Mouse (Mus musculus) heart, embryonic 15.5 days (tissue): ENCODE measurements at regions not wholly inside any gene's neighbourhood (a gene's known extent, or its start where the extent isn't known, plus 50 kb on each side); places are given as distances from the start of the nearest gene placed in this dataset.

Experiments
- ATAC-seq: fragments of 200-750 bp; cut with Nextera tagmentation; replicated peaks from 2 replicates; pipeline ENCODE4 v1.8.0; 2017; ENCODE audit warnings: low read depth, moderate TSS enrichment; ENCODE audit not compliant: insufficient number of reproducible peaks, insufficient read depth, low FRiP score
- H3K27ac ChIP-seq: fragments of 300-500 bp; sonication (generic); 2 replicates; pipeline ENCODE4 v1.5.1; 2015; ENCODE audit warnings: mild to moderate bottlenecking, inconsistent platforms
- H3K27me3 ChIP-seq: fragments of 300-500 bp; sonication (generic); 2 replicates; pipeline ENCODE4 v1.6.1; 2015; ENCODE audit warnings: inconsistent platforms
- H3K36me3 ChIP-seq: fragments of 300-500 bp; sonication (generic); 2 replicates; pipeline ENCODE4 v1.6.1; 2015; ENCODE audit warnings: mild to moderate bottlenecking, inconsistent platforms
- H3K4me1 ChIP-seq: fragments of 300-500 bp; sonication (generic); replicated peaks from 2 replicates; pipeline ENCODE4 v1.6.1; 2015; ENCODE audit warnings: inconsistent platforms
- H3K4me2 ChIP-seq: fragments of 300-500 bp; sonication (generic); 2 replicates; pipeline ENCODE4 v1.6.1; 2015; ENCODE audit warnings: inconsistent platforms, mild to moderate bottlenecking, moderate library complexity
- H3K4me3 ChIP-seq: fragments of 300-500 bp; sonication (generic); 2 replicates; pipeline ENCODE4 v1.5.1; 2015; ENCODE audit warnings: mild to moderate bottlenecking, inconsistent platforms
- H3K9ac ChIP-seq: fragments of 300-500 bp; sonication (generic); 2 replicates; pipeline ENCODE4 v1.6.1; 2015; ENCODE audit warnings: mild to moderate bottlenecking, inconsistent platforms
- H3K9me3 ChIP-seq: fragments of 300-500 bp; sonication (generic); replicated peaks from 2 replicates; pipeline ENCODE4 v1.6.1; 2016; ENCODE audit warnings: inconsistent platforms
- WGBS: fragments of 180-500 bp; shearing (Covaris S2); methylation state at CpG from one replicate; pipeline ENCODE4 v1.1.7; 2015; ENCODE audit warnings: mixed read lengths; 5-methylcytosine and 5-hydroxymethylcytosine counted together

DNA sequence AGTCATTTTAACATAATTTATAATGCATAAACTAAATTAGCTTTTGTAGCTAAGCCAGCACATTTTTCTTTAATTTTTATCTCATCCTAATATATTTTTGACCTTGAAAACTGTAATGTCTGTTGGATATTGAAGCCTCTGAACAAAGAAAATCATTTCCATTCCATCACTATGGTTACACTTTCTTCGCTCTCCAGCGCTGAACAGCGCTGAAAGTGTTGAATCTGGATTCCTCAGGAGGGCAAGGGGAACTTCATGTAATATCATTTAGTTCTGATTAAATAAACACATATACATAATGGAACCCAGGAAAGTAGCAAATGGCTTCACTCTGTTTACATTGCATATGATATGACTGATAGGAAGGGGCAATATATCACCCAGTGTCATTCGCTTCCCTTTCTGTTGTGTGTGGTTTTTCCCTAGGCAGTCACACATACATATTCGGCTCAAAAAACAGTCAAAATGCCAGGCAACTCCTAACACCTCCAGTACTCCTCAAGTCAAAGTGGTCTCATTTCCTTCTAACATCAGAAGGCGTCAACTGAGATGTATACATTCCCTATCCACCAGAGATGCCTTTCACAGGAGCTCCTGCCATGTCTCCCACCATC lies 372.5 kb downstream of the Elavl2 start:
- Histone ChIP-seq H3K4me1 (no peaks in the 10 kb centered on the region), H3K4me2 (no peak overlapping the region), H3K27me3 (no peaks in the 10 kb centered on the region), H3K9me3 (no peaks in the 10 kb centered on the region), H3K36me3 (no peaks in the 10 kb centered on the region), H3K9ac (no peak overlapping the region), H3K27ac (no peak overlapping the region), H3K4me3 (no peak overlapping the region)
- no peak for ATAC-seq
- 76% methylated on average over 6 of the region's 6 CpGs for WGBS

GRCm38 (mm10) chr4:90996388-90997092 lies 404.0 kb downstream of the Elavl2 start:
- no peak overlapping the region for H3K4me2 ChIP-seq
- no peak overlapping the region for H3K27ac ChIP-seq
- H3K27me3 ChIP-seq: no peaks in the 10 kb centered on the region
- no peaks in the 10 kb centered on the region for H3K4me1 ChIP-seq
- H3K9ac ChIP-seq: no peak overlapping the region
- no peaks in the 10 kb centered on the region for H3K9me3 ChIP-seq
- no peak overlapping the region for H3K4me3 ChIP-seq
- no peaks in the 10 kb centered on the region for H3K36me3 ChIP-seq
- 65% methylated on average over 2 of the region's 2 CpGs for WGBS
- ATAC-seq: no peak

- ATAC-seq: no peak
- Histone ChIP-seq H3K36me3 (no peaks in the 10 kb centered on the region), H3K9ac (no peak overlapping the region), H3K27me3 (no peaks in the 10 kb centered on the region), H3K4me1 (no peaks in the 10 kb centered on the region), H3K4me3 (no peak overlapping the region), H3K9me3 (no peaks in the 10 kb centered on the region), H3K4me2 (no peak overlapping the region), H3K27ac (no peak overlapping the region)
- 35% methylated on average over 6 of the region's 6 CpGs for WGBS
Observed at GRCm38 (mm10) chr4:90964658-90965057, 435.9 kb downstream of the Elavl2 start.

- Histone ChIP-seq H3K9ac (no peak overlapping the region), H3K27me3 (no peaks in the 10 kb centered on the region), H3K27ac (no peak overlapping the region), H3K36me3 (no peaks in the 10 kb centered on the region), H3K4me1 (no peaks in the 10 kb centered on the region), H3K4me3 (no peak overlapping the region), H3K9me3 (no peaks in the 10 kb centered on the region), H3K4me2 (no peak overlapping the region)
- WGBS: 63% methylated on average over 4 of the region's 4 CpGs
- no peak for ATAC-seq
Observed at GRCm38 (mm10) chr4:90943687-90944385, 456.7 kb downstream of the Elavl2 start.

DNA sequence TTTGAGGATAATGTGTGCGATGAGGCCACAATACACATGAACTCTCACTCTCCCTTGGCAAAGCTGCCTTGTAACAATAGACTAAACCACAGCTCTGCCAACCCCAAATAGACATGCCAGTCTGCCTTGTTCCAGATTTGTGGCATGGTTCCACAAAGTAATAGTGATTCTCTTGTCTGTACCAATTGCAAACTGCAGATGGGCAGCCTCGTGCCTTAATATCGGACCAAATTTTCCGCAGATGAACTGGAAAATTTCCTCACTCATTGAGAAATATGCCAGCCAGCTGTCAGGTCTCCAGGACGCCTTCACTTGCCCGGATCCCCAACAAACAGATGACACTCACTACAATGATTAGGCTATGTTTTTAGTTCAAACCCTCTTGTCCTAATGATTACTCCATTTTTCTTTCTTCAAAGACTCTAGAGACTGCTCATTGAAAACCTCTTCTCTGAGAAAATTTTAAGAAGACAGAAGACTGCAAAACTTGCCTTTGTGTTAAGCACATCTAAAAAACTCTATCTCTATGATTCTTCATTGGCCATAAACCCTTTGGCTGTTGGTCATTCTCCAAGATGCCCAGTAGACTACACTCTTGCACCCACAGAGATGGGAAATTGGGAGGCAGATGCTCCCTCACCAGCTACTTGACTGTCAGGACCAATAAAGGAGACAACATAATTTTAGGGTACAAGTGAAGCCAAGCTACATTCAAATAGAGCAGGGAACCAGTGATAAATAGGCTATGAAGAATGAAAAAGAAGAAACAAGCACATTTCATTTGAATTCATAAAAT lies 483.1 kb downstream of the Elavl2 start:
- no peak overlapping the region for H3K9ac ChIP-seq
- ATAC-seq: no peak
- H3K9me3 ChIP-seq: no peaks in the 10 kb centered on the region
- H3K27ac ChIP-seq: no peak overlapping the region
- no peaks in the 10 kb centered on the region for H3K36me3 ChIP-seq
- H3K4me3 ChIP-seq: no peak overlapping the region
- H3K4me2 ChIP-seq: no peak overlapping the region
- H3K27me3 ChIP-seq: no peaks in the 10 kb centered on the region
- H3K4me1 ChIP-seq: no peaks in the 10 kb centered on the region
- 78% methylated on average over 6 of the region's 6 CpGs for WGBS

DNA sequence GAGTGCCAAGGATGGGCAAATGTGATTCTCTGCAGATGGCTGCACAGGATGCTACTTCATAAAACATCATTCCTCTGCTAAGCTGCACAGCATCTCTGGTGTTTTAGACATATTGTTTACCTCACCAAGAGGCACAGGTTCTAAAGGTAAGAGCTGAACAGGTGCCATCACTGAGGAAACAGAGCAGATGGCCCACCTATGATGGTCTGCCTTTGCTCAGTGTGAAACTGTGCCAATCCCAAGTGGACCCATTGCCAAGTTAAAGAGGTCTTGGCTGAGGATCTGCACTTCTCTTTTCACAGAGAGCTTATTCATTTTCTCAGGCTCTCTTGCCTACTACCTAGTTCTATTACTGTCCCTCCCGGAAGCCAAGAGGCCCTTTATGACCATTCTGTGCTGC lies 494.3 kb downstream of the Elavl2 start:
- WGBS: 81% methylated on average over 1 of the region's 1 CpGs
- H3K9me3 ChIP-seq: no peaks in the 10 kb centered on the region
- H3K27me3 ChIP-seq: no peaks in the 10 kb centered on the region
- ATAC-seq: no peak
- H3K36me3 ChIP-seq: no peaks in the 10 kb centered on the region
- H3K27ac ChIP-seq: no peak overlapping the region
- no peak overlapping the region for H3K4me2 ChIP-seq
- no peak overlapping the region for H3K9ac ChIP-seq
- no peaks in the 10 kb centered on the region for H3K4me1 ChIP-seq
- H3K4me3 ChIP-seq: no peak overlapping the region

DNA sequence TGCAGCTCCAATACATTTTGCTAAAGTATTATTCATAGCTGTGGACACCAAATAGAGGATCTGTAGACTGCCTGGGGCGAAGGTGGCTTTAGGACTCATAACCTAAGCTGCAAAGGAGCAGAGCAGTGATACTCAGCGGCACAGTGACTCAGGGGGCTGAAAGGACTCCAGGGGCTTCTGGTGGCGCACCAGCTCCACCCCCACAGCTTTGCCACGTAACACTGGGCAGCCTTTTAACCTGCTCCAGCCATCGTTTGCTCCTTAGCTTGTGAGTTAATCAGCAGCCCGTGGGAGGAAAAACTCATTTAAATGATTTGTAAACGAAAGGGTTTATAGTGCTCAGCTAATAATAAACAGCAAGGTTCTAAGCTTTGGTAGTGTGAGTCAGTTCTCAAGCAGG lies 532.4 kb downstream of the Elavl2 start:
- ATAC-seq: no peak
- Histone ChIP-seq H3K4me1 (no peaks in the 10 kb centered on the region), H3K9ac (no peak overlapping the region), H3K27me3 (no peaks in the 10 kb centered on the region), H3K27ac (no peak overlapping the region), H3K4me3 (no peak overlapping the region), H3K9me3 (no peaks in the 10 kb centered on the region), H3K4me2 (no peak overlapping the region), H3K36me3 (no peaks in the 10 kb centered on the region)
- WGBS: 51% methylated on average over 7 of the region's 7 CpGs

DNA sequence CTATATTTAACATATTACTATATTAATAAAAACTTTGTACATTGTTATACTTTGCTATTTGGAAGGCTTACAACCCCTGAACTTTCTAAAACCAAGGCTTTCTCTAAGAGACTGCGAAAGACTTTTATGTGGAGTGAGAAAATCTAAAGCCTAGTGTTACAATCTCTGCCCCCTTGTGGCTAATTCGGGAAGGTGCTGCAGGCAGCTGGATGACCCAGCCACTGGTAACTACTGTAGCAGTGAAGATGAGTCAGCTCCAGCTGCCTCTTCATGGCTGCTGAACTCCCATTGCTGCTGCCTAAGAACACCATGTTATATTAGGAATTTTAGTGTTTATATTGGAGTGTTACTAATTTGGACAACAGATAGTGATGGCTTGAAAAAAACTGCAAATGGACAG lies 539.7 kb downstream of the Elavl2 start:
- Histone ChIP-seq H3K36me3 (no peaks in the 10 kb centered on the region), H3K27ac (no peak overlapping the region), H3K27me3 (no peaks in the 10 kb centered on the region), H3K9ac (no peak overlapping the region), H3K4me1 (no peaks in the 10 kb centered on the region), H3K4me2 (no peak overlapping the region), H3K9me3 (no peaks in the 10 kb centered on the region), H3K4me3 (no peak overlapping the region)
- WGBS: 42% methylated on average over 2 of the region's 2 CpGs
- ATAC-seq: no peak

GRCm38 (mm10) chr4:90839804-90840203 lies 560.8 kb downstream of the Elavl2 start:
- 61% methylated on average over 3 of the region's 3 CpGs for WGBS
- ATAC-seq: no peak
- Histone ChIP-seq H3K27me3 (no peaks in the 10 kb centered on the region), H3K36me3 (no peaks in the 10 kb centered on the region), H3K4me1 (no peaks in the 10 kb centered on the region), H3K4me2 (no peak overlapping the region), H3K27ac (no peak overlapping the region), H3K9me3 (no peaks in the 10 kb centered on the region), H3K9ac (no peak overlapping the region), H3K4me3 (no peak overlapping the region)

- H3K27ac ChIP-seq: no peak overlapping the region
- H3K9me3 ChIP-seq: no peaks in the 10 kb centered on the region
- no peaks in the 10 kb centered on the region for H3K36me3 ChIP-seq
- H3K9ac ChIP-seq: no peak overlapping the region
- H3K4me1 ChIP-seq: no peaks in the 10 kb centered on the region
- ATAC-seq: no peak
- no peak overlapping the region for H3K4me3 ChIP-seq
- no peaks in the 10 kb centered on the region for H3K27me3 ChIP-seq
- 72% methylated on average over 1 of the region's 1 CpGs for WGBS
- H3K4me2 ChIP-seq: no peak overlapping the region
Observed at GRCm38 (mm10) chr4:90799078-90799477, 580.5 kb downstream of the Zfp352 start.

GRCm38 (mm10) chr4:90798637-90799036 lies 580.0 kb downstream of the Zfp352 start:
- H3K4me2 ChIP-seq: no peak overlapping the region
- H3K4me3 ChIP-seq: no peak overlapping the region
- no peaks in the 10 kb centered on the region for H3K4me1 ChIP-seq
- no peak for ATAC-seq
- H3K9ac ChIP-seq: no peak overlapping the region
- no peak overlapping the region for H3K27ac ChIP-seq
- 58% methylated on average over 3 of the region's 3 CpGs for WGBS
- H3K27me3 ChIP-seq: no peaks in the 10 kb centered on the region
- no peaks in the 10 kb centered on the region for H3K9me3 ChIP-seq
- no peaks in the 10 kb centered on the region for H3K36me3 ChIP-seq
